Mouse (Mus musculus) kidney, embryonic 15.5 days (tissue): Measurements from ENCODE around the gene Vps37c. TPM values are rescaled to one million over a fixed set of nuclear protein-coding genes. Genes with fewer than 3 reads are reported as not detected.
A peak's percentile ranks its signal among the peaks of the same experiment; 100 is the strongest.

Source experiments
- ATAC-seq: fragments of 200-750 bp; cut with Nextera tagmentation; replicated peaks from 2 replicates; pipeline ENCODE4 v1.8.0; 2017; ENCODE audit warnings: moderate TSS enrichment; ENCODE audit not compliant: low FRiP score
- H3K27ac ChIP-seq: fragments of 300-500 bp; sonication (generic); 2 replicates; pipeline ENCODE4 v1.5.1; 2015; ENCODE audit warnings: mild to moderate bottlenecking, inconsistent platforms
- H3K27me3 ChIP-seq: fragments of 300-500 bp; sonication (generic); 2 replicates; pipeline ENCODE4 v1.6.1; 2015; ENCODE audit warnings: inconsistent platforms
- H3K36me3 ChIP-seq: fragments of 300-500 bp; sonication (generic); 2 replicates; pipeline ENCODE4 v1.6.1; 2015; ENCODE audit warnings: inconsistent platforms
- H3K4me1 ChIP-seq: fragments of 300-500 bp; sonication (generic); 2 replicates; pipeline ENCODE4 v1.6.1; 2015; ENCODE audit warnings: inconsistent platforms
- H3K4me2 ChIP-seq: fragments of 300-500 bp; sonication (generic); 2 replicates; pipeline ENCODE4 v1.6.1; 2015; ENCODE audit warnings: moderate library complexity, mild to moderate bottlenecking, inconsistent platforms
- H3K4me3 ChIP-seq: fragments of 300-500 bp; sonication (generic); replicated peaks from 2 replicates; pipeline ENCODE4 v1.5.1; 2015; ENCODE audit warnings: mild to moderate bottlenecking, inconsistent platforms
- H3K9ac ChIP-seq: fragments of 300-500 bp; sonication (generic); 2 replicates; pipeline ENCODE4 v1.6.1; 2015; ENCODE audit warnings: mild to moderate bottlenecking, inconsistent platforms
- H3K9me3 ChIP-seq: fragments of 300-500 bp; sonication (generic); replicated peaks from 2 replicates; pipeline ENCODE4 v1.6.1; 2016; ENCODE audit warnings: inconsistent platforms
- WGBS: fragments of 180-500 bp; shearing (Covaris S2); methylation state at CpG from one replicate; pipeline ENCODE4 v1.1.7; 2015; ENCODE audit warnings: mixed read lengths; 5-methylcytosine and 5-hydroxymethylcytosine counted together
- polyA plus RNA-seq: library from polyadenylated mRNA; unstranded; fragments of >200 nt; fragmentation: Nextera tagmentation; extraction: Ambion mirVana; gene quantifications from 2 replicates; pipeline ENCODE4 v1.2.1, GENCODE M21; 2015

Gene Vps37c
- polyA plus RNA-seq, 1 experiment from 2014 or later = 31.7 TPM

GRCm38 (mm10) chr19:10735061-10735460, 46.5 kb downstream of the Vps37c start:
- 90% methylated on average over 3 of the region's 3 CpGs for WGBS
- H3K4me1 ChIP-seq = no peaks in the 10 kb centered on the region
- H3K36me3 ChIP-seq = no peaks in the 10 kb centered on the region
- H3K9ac ChIP-seq = no peak overlapping the region
- no peak overlapping the region for H3K27ac ChIP-seq
- no peak overlapping the region for H3K4me3 ChIP-seq
- ATAC-seq = no peak
- no peaks in the 10 kb centered on the region for H3K27me3 ChIP-seq
- H3K9me3 ChIP-seq = no peaks in the 10 kb centered on the region
- no peak overlapping the region for H3K4me2 ChIP-seq

- Histone ChIP-seq H3K4me2 (no peak overlapping the region), H3K4me3 (no peak overlapping the region), H3K27me3 (no peaks in the 10 kb centered on the region), H3K36me3 (no peaks in the 10 kb centered on the region), H3K4me1 (peaks cover 5% of the 10 kb centered on the region; the same call in 1 of the 2 replicates), H3K27ac (no peak overlapping the region), H3K9ac (no peak overlapping the region), H3K9me3 (no peaks in the 10 kb centered on the region)
- 90% methylated on average over 7 of the region's 7 CpGs for WGBS
- no peak for ATAC-seq
These were observed 47.3 kb downstream of the Vps37c start for GRCm38 (mm10) chr19:10735861-10736260.

DNA sequence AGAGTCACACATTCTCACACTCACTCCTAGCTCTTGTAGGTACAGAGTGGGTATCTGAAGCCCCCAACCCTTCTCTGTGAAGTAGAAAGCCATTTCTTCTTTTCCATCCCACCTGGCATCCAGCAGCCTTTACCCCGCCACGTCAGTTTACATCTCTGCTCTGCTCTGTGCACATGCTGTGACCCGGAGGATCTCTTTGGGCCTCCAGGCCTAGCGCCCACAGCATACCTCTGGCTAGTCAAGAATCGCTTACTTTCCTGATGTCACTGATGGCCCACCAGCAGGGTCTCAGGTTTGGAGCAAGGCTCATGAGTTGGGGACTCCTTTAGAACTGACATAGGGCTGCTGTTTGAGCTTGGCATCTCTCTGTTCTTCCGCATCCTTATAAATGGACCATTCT, 49.5 kb downstream of the Vps37c start:
- WGBS = 92% methylated on average over 6 of the region's 6 CpGs
- H3K9ac ChIP-seq = no peak overlapping the region

GRCm38 (mm10) chr19:10738811-10739210, 50.3 kb downstream of the Vps37c start, which contains the start of gene Cd5:
Gene Cd5 (minus strand): TSS chr19:10739002.
- Histone ChIP-seq H3K9me3 (no peaks in the 10 kb centered on the region), H3K36me3 (no peaks in the 10 kb centered on the region), H3K27me3 (no peaks in the 10 kb centered on the region), H3K4me1 (peaks cover 14% of the 10 kb centered on the region), H3K4me2 (no peak within 1 kb of the TSS), H3K4me3 (no peak within 1 kb of the TSS), H3K9ac (no peak within 1 kb of the TSS), H3K27ac (no peak within 1 kb of the TSS)
- 64% methylated on average over 4 of the region's 4 CpGs for WGBS
- ATAC-seq = no peak

More for the DNA sequence above, 49.5 kb downstream of the Vps37c start:
- H3K4me3 ChIP-seq = no peak overlapping the region
- H3K4me1 ChIP-seq = peaks cover 14% of the 10 kb centered on the region
- H3K36me3 ChIP-seq = no peaks in the 10 kb centered on the region
- H3K4me2 ChIP-seq = no peak overlapping the region
- no peaks in the 10 kb centered on the region for H3K9me3 ChIP-seq
- ATAC-seq = no peak
- no peak overlapping the region for H3K27ac ChIP-seq
- H3K27me3 ChIP-seq = no peaks in the 10 kb centered on the region

GRCm38 (mm10) chr19:10739916-10740315, 51.4 kb downstream of the Vps37c start:
- no peak for ATAC-seq
- H3K27me3 ChIP-seq = no peaks in the 10 kb centered on the region
- no peak overlapping the region for H3K9ac ChIP-seq
- no peaks in the 10 kb centered on the region for H3K36me3 ChIP-seq
- WGBS = 90% methylated on average over 4 of the region's 4 CpGs
- no peak overlapping the region for H3K4me2 ChIP-seq
- no peak overlapping the region for H3K27ac ChIP-seq
- H3K9me3 ChIP-seq = no peaks in the 10 kb centered on the region
- H3K4me3 ChIP-seq = no peak overlapping the region
- peaks cover 14% of the 10 kb centered on the region for H3K4me1 ChIP-seq

DNA sequence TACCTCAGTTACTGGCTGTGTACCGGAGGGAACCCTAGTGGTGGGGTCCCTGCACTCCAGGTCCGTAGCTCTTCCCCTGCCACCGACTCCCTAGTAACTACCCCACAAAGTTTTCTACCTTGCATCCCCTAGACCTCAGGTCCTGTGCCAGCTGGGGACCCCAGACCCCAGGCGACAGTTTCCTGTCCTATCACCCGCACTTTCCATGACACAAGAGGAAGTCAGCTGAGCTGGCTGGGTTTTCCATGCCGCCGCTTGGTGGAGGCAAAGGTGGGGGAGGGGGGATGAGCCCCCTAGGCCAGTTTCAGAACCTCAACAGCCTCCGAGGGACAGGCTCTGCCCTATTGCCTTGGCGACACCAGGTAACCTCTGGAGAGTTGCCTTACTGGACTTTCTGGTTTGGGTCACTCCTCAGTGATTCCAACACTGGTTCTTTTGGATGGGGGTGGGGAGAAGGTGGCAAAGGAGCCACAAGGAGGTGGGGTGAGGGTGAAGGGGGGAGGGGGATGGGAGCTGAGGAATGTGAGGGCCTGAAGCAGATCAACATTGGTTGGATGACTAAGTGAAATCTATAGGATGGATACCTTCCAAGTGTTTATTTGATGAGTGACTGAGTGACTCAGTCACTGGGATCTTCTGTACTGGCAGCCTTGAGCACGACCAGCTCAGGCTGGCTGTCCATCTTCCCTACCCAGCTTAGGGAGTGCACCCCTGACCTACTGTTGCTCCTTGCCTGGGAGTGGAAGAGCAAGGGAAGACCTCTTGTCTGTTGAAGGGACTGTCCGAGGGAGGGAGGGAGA, 52.3 kb downstream of the Vps37c start:
- H3K4me2 ChIP-seq = 0 out of 2 replicates have a peak overlapping the region, but pooled peaks have one; percentile 3
- H3K27ac ChIP-seq = peak overlapping the region; percentile 62
- WGBS = 37% methylated on average over 11 of the region's 11 CpGs
- H3K9me3 ChIP-seq = no peaks in the 10 kb centered on the region
- peak; percentile 91 for ATAC-seq
- H3K27me3 ChIP-seq = no peaks in the 10 kb centered on the region
- H3K4me3 ChIP-seq = no peak overlapping the region
- H3K9ac ChIP-seq = no peak overlapping the region
- no peaks in the 10 kb centered on the region for H3K36me3 ChIP-seq
- peaks cover 14% of the 10 kb centered on the region for H3K4me1 ChIP-seq

DNA sequence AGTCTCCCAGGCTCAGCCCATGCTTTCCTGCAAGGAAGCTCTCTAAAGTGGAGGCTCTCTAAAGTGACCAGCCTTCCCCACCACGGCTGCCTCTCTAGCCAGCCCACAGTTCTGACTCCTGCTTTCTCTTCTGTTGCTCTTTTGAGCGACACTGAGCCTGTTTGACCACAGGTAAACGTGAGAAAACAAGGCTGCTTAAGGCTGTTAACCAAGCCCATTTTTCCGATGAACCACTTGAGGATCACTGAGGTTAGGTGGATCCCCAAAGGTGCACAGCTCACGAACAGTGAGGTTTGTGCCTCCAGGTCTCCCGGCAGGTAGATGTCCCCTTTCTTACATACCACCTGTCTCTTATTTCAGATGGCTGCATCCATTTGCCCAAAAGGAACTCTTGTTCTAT, 53.6 kb downstream of the Vps37c start:
- no peak overlapping the region for H3K9ac ChIP-seq
- no peaks in the 10 kb centered on the region for H3K9me3 ChIP-seq
- H3K4me1 ChIP-seq = peaks cover 14% of the 10 kb centered on the region
- no peak for ATAC-seq
- H3K36me3 ChIP-seq = no peaks in the 10 kb centered on the region
- H3K27ac ChIP-seq = no peak overlapping the region
- 83% methylated on average over 6 of the region's 6 CpGs for WGBS
- H3K4me2 ChIP-seq = no peak overlapping the region
- no peaks in the 10 kb centered on the region for H3K27me3 ChIP-seq
- H3K4me3 ChIP-seq = no peak overlapping the region

DNA sequence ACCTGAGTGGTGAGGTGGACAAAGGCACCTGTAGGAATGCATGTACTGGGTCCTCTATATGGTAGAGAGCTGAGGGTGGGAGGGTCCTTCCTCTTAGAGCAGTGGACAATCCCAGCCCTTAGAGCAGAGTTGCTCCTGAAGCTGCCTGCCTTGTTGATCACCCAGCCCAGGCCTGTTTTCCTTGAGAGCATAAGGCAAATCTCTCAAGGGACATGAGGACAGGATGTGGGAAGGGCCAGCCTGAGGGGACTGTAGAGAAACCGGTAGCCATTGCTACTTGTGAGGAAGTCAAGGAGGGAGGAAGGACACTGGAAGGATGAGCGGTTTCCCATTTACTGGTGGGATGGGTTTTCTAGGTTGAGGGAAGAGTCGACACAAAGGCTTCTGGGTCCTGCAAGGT, 54.0 kb downstream of the Vps37c start:
- no peak overlapping the region for H3K4me2 ChIP-seq
- no peak overlapping the region for H3K9ac ChIP-seq
- no peaks in the 10 kb centered on the region for H3K27me3 ChIP-seq
- 74% methylated on average over 3 of the region's 3 CpGs for WGBS
- peaks cover 14% of the 10 kb centered on the region for H3K4me1 ChIP-seq
- no peak overlapping the region for H3K27ac ChIP-seq
- H3K9me3 ChIP-seq = no peaks in the 10 kb centered on the region
- H3K4me3 ChIP-seq = no peak overlapping the region
- H3K36me3 ChIP-seq = no peaks in the 10 kb centered on the region
- ATAC-seq = no peak

GRCm38 (mm10) chr19:10747182-10747581, 58.6 kb downstream of the Vps37c start:
- Histone ChIP-seq H3K4me3 (no peak overlapping the region), H3K27me3 (no peaks in the 10 kb centered on the region), H3K4me2 (no peak overlapping the region), H3K9me3 (no peaks in the 10 kb centered on the region), H3K36me3 (no peaks in the 10 kb centered on the region), H3K9ac (no peak overlapping the region), H3K27ac (no peak overlapping the region), H3K4me1 (no peaks in the 10 kb centered on the region)
- ATAC-seq = no peak
- 84% methylated on average over 7 of the region's 7 CpGs for WGBS

DNA sequence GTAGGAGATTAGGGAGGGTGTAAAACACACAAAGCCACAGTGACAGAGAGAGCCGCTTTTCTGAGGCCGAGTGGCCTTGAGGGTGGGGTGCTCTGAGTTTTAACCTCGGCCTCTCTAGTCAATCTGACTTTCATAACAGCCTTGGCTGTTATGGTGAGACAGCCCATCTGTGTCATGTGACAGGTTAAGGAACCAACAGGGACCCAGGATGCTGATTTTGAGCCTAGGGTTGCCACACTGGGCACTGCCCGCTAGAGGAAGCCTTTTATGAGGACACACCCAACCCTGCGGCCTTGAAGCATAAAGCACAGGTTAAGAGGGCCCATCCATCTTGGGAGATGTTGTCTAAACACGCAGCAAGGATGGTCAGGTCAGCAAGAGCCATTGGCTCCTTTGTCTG, 59.2 kb downstream of the Vps37c start:
- Histone ChIP-seq H3K4me2 (no peak overlapping the region), H3K9ac (no peak overlapping the region), H3K9me3 (no peaks in the 10 kb centered on the region), H3K36me3 (no peaks in the 10 kb centered on the region), H3K4me1 (no peaks in the 10 kb centered on the region), H3K4me3 (no peak overlapping the region), H3K27me3 (no peaks in the 10 kb centered on the region), H3K27ac (no peak overlapping the region)
- WGBS = 75% methylated on average over 6 of the region's 6 CpGs
- no peak for ATAC-seq

- Histone ChIP-seq H3K27ac (no peak overlapping the region), H3K9me3 (no peaks in the 10 kb centered on the region), H3K27me3 (no peaks in the 10 kb centered on the region), H3K4me3 (no peak overlapping the region), H3K4me1 (no peaks in the 10 kb centered on the region), H3K4me2 (no peak overlapping the region), H3K9ac (no peak overlapping the region), H3K36me3 (no peaks in the 10 kb centered on the region)
- 65% methylated on average over 11 of the region's 11 CpGs for WGBS
- no peak for ATAC-seq
These were observed 60.0 kb downstream of the Vps37c start for GRCm38 (mm10) chr19:10748401-10749102.

GRCm38 (mm10) chr19:10749295-10749694, 60.8 kb downstream of the Vps37c start:
- no peak overlapping the region for H3K27ac ChIP-seq
- no peaks in the 10 kb centered on the region for H3K36me3 ChIP-seq
- no peak overlapping the region for H3K4me3 ChIP-seq
- H3K4me2 ChIP-seq = no peak overlapping the region
- no peak for ATAC-seq
- no peaks in the 10 kb centered on the region for H3K4me1 ChIP-seq
- H3K9me3 ChIP-seq = no peaks in the 10 kb centered on the region
- H3K9ac ChIP-seq = no peak overlapping the region
- WGBS = 89% methylated on average over 6 of the region's 6 CpGs
- no peaks in the 10 kb centered on the region for H3K27me3 ChIP-seq
